Comparison of ENCODE assay signal across 21 mouse cellular contexts in genomic region chr12:51673270-51673669, GRCm38 (mm10). TPM values are rescaled to one million over a fixed set of nuclear protein-coding genes. Genes with fewer than 3 reads are reported as not detected.
DNase-seq lines count a peak whose midpoint lies in the region; ATAC-seq lines count a peak whose summit lies in the region.
"Had no signal": no experiment of that assay in that cellular context is flagged by ENCODE, and none has a peak within 500 bp of the region (broad histone marks: within the 10 kb centered on the region; RNA-seq: fewer than 3 reads in every experiment).

No protein-coding gene starts in this region.

- H3K27ac ChIP-seq in liver, embryonic 12.5 days = no peak overlapping the region
- H3K27ac ChIP-seq: embryonic facial prominence, embryonic 10.5 days; forebrain, embryonic 12.5 days; heart, embryonic 15.5 days; hindbrain, embryonic 10.5 days; hindbrain, embryonic 15.5 days had no signal

- DNase-seq in liver (no peak), 3T3-L1 (ENCODE audit: low read depth, low spot score) (peak; percentile 49), 416B (ENCODE audit: low read depth) (peak; percentile 49)
- DNase-seq in layer of hippocampus, adult 11-12 months (ENCODE audit: low spot score) = no peak
- DNase-seq: adrenal gland, adult 2 months; adrenal gland, postnatal 25 days; cerebellum, adult 2 months; cerebellum, postnatal 10 days; gastrocnemius, postnatal 14 days had no signal

- peak; percentile 51; the same call in 1 of the 2 replicates for ATAC-seq in liver, embryonic 12.5 days
- ATAC-seq in megakaryocyte progenitor cell, adult 5-6 weeks (replicated peaks; ENCODE audit: poor library complexity) = peak; percentile 60
- ATAC-seq in cerebellum, adult (ENCODE audit: insufficient number of reproducible peaks, low FRiP score, low TSS enrichment) = no peak
- ATAC-seq: forebrain, embryonic 16.5 days; intestine, embryonic 16.5 days; Patski had no signal

- H3K4me2 ChIP-seq in liver, embryonic 12.5 days = no peak overlapping the region
- H3K4me2 ChIP-seq: forebrain, embryonic 12.5 days; heart, embryonic 11.5 days; heart, embryonic 15.5 days; hindbrain, embryonic 15.5 days had no signal

- H3K9me3 ChIP-seq in liver, embryonic 12.5 days (replicated peaks) = no peaks in the 10 kb centered on the region
- H3K9me3 ChIP-seq: embryonic facial prominence, embryonic 10.5 days; forebrain, embryonic 12.5 days; heart, embryonic 15.5 days; hindbrain, embryonic 10.5 days; hindbrain, embryonic 15.5 days had no signal

- H3K27me3 ChIP-seq in liver, embryonic 12.5 days (replicated peaks) = no peaks in the 10 kb centered on the region
- H3K27me3 ChIP-seq: forebrain, embryonic 12.5 days; heart, embryonic 15.5 days; hindbrain, embryonic 15.5 days; Patski had no signal

- no peak overlapping the region for H3K4me3 ChIP-seq in liver, embryonic 12.5 days
- H3K4me3 ChIP-seq: embryonic facial prominence, embryonic 10.5 days; forebrain, embryonic 12.5 days; heart, embryonic 15.5 days; hindbrain, embryonic 10.5 days; hindbrain, embryonic 15.5 days had no signal

- H3K36me3 ChIP-seq in liver, embryonic 12.5 days = no peaks in the 10 kb centered on the region
- H3K36me3 ChIP-seq: embryonic facial prominence, embryonic 10.5 days; forebrain, embryonic 12.5 days; heart, embryonic 15.5 days; hindbrain, embryonic 10.5 days; hindbrain, embryonic 15.5 days had no signal

- WGBS in liver, embryonic 12.5 days (ENCODE audit: insufficient replicate concordance) = 51% methylated on average over 4 of the region's 4 CpGs

- no peak overlapping the region for H3K9ac ChIP-seq in liver, embryonic 12.5 days
- H3K9ac ChIP-seq: forebrain, embryonic 12.5 days; heart, embryonic 15.5 days; hindbrain, embryonic 15.5 days had no signal

- peaks cover 41% of the 10 kb centered on the region for H3K4me1 ChIP-seq in liver, embryonic 12.5 days

RNA-seq across cellular contexts. Expression of gene Ap4s1, which starts 17.6 kb away (rescaled TPM):
- 17.2 and 17.7 TPM in 2 replicates for polyA plus RNA-seq in liver, embryonic 12.5 days (2016; fragmentation: Nextera tagmentation; extraction: Ambion mirVana)
- 35.4 and 40.2 TPM in 2 replicates for total RNA-seq in megakaryocyte progenitor cell, adult 5-6 weeks (2015)
- 20.9 and 23.8 TPM in 2 replicates for total RNA-seq in megakaryocyte progenitor cell, adult 5-6 weeks (2017)

RNA-seq across cellular contexts. Expression of gene Strn3, which starts 18.4 kb away (rescaled TPM):
- 27.3 and 28.3 TPM in 2 replicates for polyA plus RNA-seq in liver, embryonic 12.5 days (2016; fragmentation: Nextera tagmentation; extraction: Ambion mirVana)
- 34.8 and 36.5 TPM in 2 replicates for total RNA-seq in megakaryocyte progenitor cell, adult 5-6 weeks (2015)
- total RNA-seq in megakaryocyte progenitor cell, adult 5-6 weeks (2017) = 47.9 and 69.3 TPM in 2 replicates

Comparison
In these comparisons a context has a peak if more than half of its experiments do, and no peak if none do; other contexts are left out.
1. DNase-seq: peak in 3T3-L1 (single experiment) and 416B (single experiment); none in liver (single experiment) and layer of hippocampus, adult 11-12 months (single experiment).